Mouse (Mus musculus) cerebellum, adult 9-10 months (tissue): ENCODE measurements at regions not wholly inside any gene's neighbourhood (a gene's known extent, or its start where the extent isn't known, plus 50 kb on each side); places are given as distances from the start of the nearest gene placed in this dataset.

Experiments used
- DNase-seq: peaks from one replicate; pipeline ENCODE4 v3.0.0; 2022

- DNase-seq = no peak
Observed at GRCm38 (mm10) chr6:51196391-51196790, 236.1 kb upstream of the Nfe2l3 start.

GRCm38 (mm10) chr6:51197000-51197774, 235.3 kb upstream of the Nfe2l3 start:
- DNase-seq = no peak

- DNase-seq = no peak
Observed at GRCm38 (mm10) chr6:51200207-51200606, 232.3 kb upstream of the Nfe2l3 start.

- no peak for DNase-seq
Observed at GRCm38 (mm10) chr6:51200837-51201236, 231.6 kb upstream of the Nfe2l3 start.

GRCm38 (mm10) chr6:51204306-51204705, 228.2 kb upstream of the Nfe2l3 start:
- DNase-seq = no peak

- DNase-seq = no peak
Observed at GRCm38 (mm10) chr6:51205411-51205810, 227.1 kb upstream of the Nfe2l3 start.

- peak; percentile 69 for DNase-seq
Observed at GRCm38 (mm10) chr6:51206712-51207505, 225.6 kb upstream of the Nfe2l3 start.

GRCm38 (mm10) chr6:51207587-51208361, 224.7 kb upstream of the Nfe2l3 start:
- DNase-seq = no peak

- DNase-seq = peak; percentile 79
Observed at GRCm38 (mm10) chr6:51208660-51209396, 223.6 kb upstream of the Nfe2l3 start.

GRCm38 (mm10) chr6:51211418-51211817, 221.1 kb upstream of the Nfe2l3 start:
- no peak for DNase-seq

GRCm38 (mm10) chr6:51212216-51212615, 220.3 kb upstream of the Nfe2l3 start:
- DNase-seq = no peak

- DNase-seq = no peak
Observed at GRCm38 (mm10) chr6:51215371-51215770, 217.1 kb upstream of the Nfe2l3 start.

- peak; percentile 28 for DNase-seq
Observed at GRCm38 (mm10) chr6:51216472-51216871, 216.0 kb upstream of the Nfe2l3 start.

- no peak for DNase-seq
Observed at GRCm38 (mm10) chr6:51219691-51220090, 212.8 kb upstream of the Nfe2l3 start.

GRCm38 (mm10) chr6:51220778-51221177, 211.7 kb upstream of the Nfe2l3 start:
- no peak for DNase-seq

- no peak for DNase-seq
Observed at GRCm38 (mm10) chr6:51236077-51236740, 196.3 kb upstream of the Nfe2l3 start.

GRCm38 (mm10) chr6:51240039-51240438, 192.4 kb upstream of the Nfe2l3 start:
- no peak for DNase-seq

- no peak for DNase-seq
Observed at GRCm38 (mm10) chr6:51250233-51250632, 182.2 kb upstream of the Nfe2l3 start.

- no peak for DNase-seq
Observed at GRCm38 (mm10) chr6:51251432-51251831, 181.0 kb upstream of the Nfe2l3 start.

GRCm38 (mm10) chr6:51252721-51253120, 179.7 kb upstream of the Nfe2l3 start:
- DNase-seq = no peak

- no peak for DNase-seq
Observed at GRCm38 (mm10) chr6:51256631-51257030, 175.8 kb upstream of the Nfe2l3 start.

- no peak for DNase-seq
Observed at GRCm38 (mm10) chr6:51257524-51257923, 174.9 kb upstream of the Nfe2l3 start.
